ENCODE assay signal across 10 mouse cellular contexts in genomic region chrX:153037972-153038744, GRCm38 (mm10). TPM values are rescaled to one million over a fixed set of nuclear protein-coding genes. Genes with fewer than 3 reads are reported as not detected.
DNase-seq lines count a peak whose midpoint lies in the region; ATAC-seq and TF ChIP-seq lines count a peak whose summit lies in the region.
"Not testable (repeated sequence)": the region's sequence is repeated elsewhere in the genome, so short reads cannot be mapped to it uniquely, and the experiment has no call there.
"Had no signal": no experiment of that assay in that cellular context is flagged by ENCODE, and none has a peak within 500 bp of the region (broad histone marks: within the 10 kb centered on the region; RNA-seq: fewer than 3 reads in every experiment).

No protein-coding gene starts in this region.

- H3K27ac ChIP-seq in forebrain, embryonic 12.5 days, result peak overlapping the region; percentile 96
- H3K27ac ChIP-seq in heart, embryonic 13.5 days (replicated peaks), result peak overlapping the region; percentile 83
- H3K27ac ChIP-seq in hindbrain, embryonic 16.5 days (ENCODE audit: low read depth, low read length), result peak overlapping the region; percentile 87
- peak overlapping the region; percentile 92 for H3K27ac ChIP-seq in layer of hippocampus, adult 2 months
- not testable (repeated sequence) for H3K27ac ChIP-seq in liver, embryonic 15.5 days (replicated peaks); stomach, embryonic 14.5 days (ENCODE audit: low read length)
- peak overlapping the region; percentile 96 for H3K27ac ChIP-seq in midbrain, embryonic 13.5 days

- DNase-seq in layer of hippocampus, adult 2 months (ENCODE audit: low spot score in 2 of 2), result not testable (repeated sequence)

- peaks cover 13% of the 10 kb centered on the region for H3K27me3 ChIP-seq in forebrain, embryonic 12.5 days
- H3K27me3 ChIP-seq in heart, embryonic 13.5 days (replicated peaks); hindbrain, embryonic 16.5 days (replicated peaks; ENCODE audit: control insufficient read depth, insufficient read depth, low read length); midbrain, embryonic 13.5 days; stomach, embryonic 14.5 days (ENCODE audit: control insufficient read depth, insufficient read depth, low read length): not testable (repeated sequence)
- peaks cover 24% of the 10 kb centered on the region for H3K27me3 ChIP-seq in liver, embryonic 15.5 days

- H3K4me1 ChIP-seq in forebrain, embryonic 12.5 days; heart, embryonic 13.5 days; hindbrain, embryonic 16.5 days (ENCODE audit: control insufficient read depth, insufficient read depth, low read depth, low read length); liver, embryonic 15.5 days (replicated peaks); stomach, embryonic 14.5 days (ENCODE audit: control insufficient read depth, insufficient read depth, low read length): not testable (repeated sequence)
- peaks cover 15% of the 10 kb centered on the region; the same call in 1 of the 2 replicates for H3K4me1 ChIP-seq in midbrain, embryonic 13.5 days (replicated peaks)

- 13% methylated on average over 7 of the region's 22 CpGs for WGBS in forebrain, embryonic 12.5 days
- WGBS in heart, embryonic 13.5 days, result 24% methylated on average over 7 of the region's 22 CpGs
- WGBS in hindbrain, embryonic 16.5 days, result 22% methylated on average over 6 of the region's 22 CpGs
- 20% methylated on average over 4 of the region's 22 CpGs for WGBS in liver, embryonic 15.5 days (ENCODE audit: insufficient replicate concordance)
- WGBS in midbrain, embryonic 13.5 days, result 35% methylated on average over 7 of the region's 22 CpGs
- WGBS in stomach, embryonic 14.5 days, result 32% methylated on average over 6 of the region's 22 CpGs

- not testable (repeated sequence) for H3K9ac ChIP-seq in forebrain, embryonic 12.5 days; heart, embryonic 13.5 days; hindbrain, embryonic 16.5 days (ENCODE audit: low read depth, low read length); liver, embryonic 15.5 days; midbrain, embryonic 13.5 days (replicated peaks); stomach, embryonic 14.5 days (replicated peaks; ENCODE audit: low read depth, low read length)

- H3K4me2 ChIP-seq in forebrain, embryonic 12.5 days, result peak overlapping the region; percentile 55
- H3K4me2 ChIP-seq in heart, embryonic 13.5 days, result peak overlapping the region; percentile 71
- peak overlapping the region; percentile 49 for H3K4me2 ChIP-seq in hindbrain, embryonic 16.5 days (ENCODE audit: low read length)
- peak overlapping the region; percentile 41 for H3K4me2 ChIP-seq in liver, embryonic 15.5 days
- H3K4me2 ChIP-seq in midbrain, embryonic 13.5 days (replicated peaks), result peak overlapping the region; percentile 63
- peak overlapping the region; percentile 55 for H3K4me2 ChIP-seq in stomach, embryonic 14.5 days (replicated peaks; ENCODE audit: low read depth, low read length)

- peak; percentile 37; the same call in 1 of the 2 replicates for ATAC-seq in cerebellum, adult (ENCODE audit: insufficient number of reproducible peaks, low FRiP score, low TSS enrichment)
- ATAC-seq in forebrain, embryonic 12.5 days (ENCODE audit: low FRiP score), result peak; percentile 94
- not testable (repeated sequence) for ATAC-seq in heart, embryonic 13.5 days (ENCODE audit: extremely low read depth, insufficient number of reproducible peaks, low FRiP score, low TSS enrichment)
- ATAC-seq in hindbrain, embryonic 16.5 days, result peak; percentile 93
- peak; percentile 22 for ATAC-seq in liver, embryonic 15.5 days (ENCODE audit: insufficient read depth)
- ATAC-seq in midbrain, embryonic 13.5 days, result peak; percentile 97
- peak; percentile 71 for ATAC-seq in stomach, embryonic 14.5 days (ENCODE audit: insufficient number of reproducible peaks, insufficient read depth, low FRiP score, low read depth)

- not testable (repeated sequence) for H3K36me3 ChIP-seq in forebrain, embryonic 12.5 days (replicated peaks); heart, embryonic 13.5 days; hindbrain, embryonic 16.5 days (ENCODE audit: control insufficient read depth, insufficient read depth, low read length); liver, embryonic 15.5 days (replicated peaks); midbrain, embryonic 13.5 days; stomach, embryonic 14.5 days (ENCODE audit: control insufficient read depth, insufficient read depth, low read length)

- H3K4me3 ChIP-seq in forebrain, embryonic 12.5 days (replicated peaks), result peak overlapping the region; percentile 55
- H3K4me3 ChIP-seq in heart, embryonic 13.5 days, result peak overlapping the region; percentile 65
- peak overlapping the region; percentile 51 for H3K4me3 ChIP-seq in hindbrain, embryonic 16.5 days (ENCODE audit: low read length)
- peak overlapping the region; percentile 67 for H3K4me3 ChIP-seq in layer of hippocampus, adult 2 months
- H3K4me3 ChIP-seq in liver, embryonic 15.5 days (replicated peaks), result not testable (repeated sequence)
- H3K4me3 ChIP-seq in midbrain, embryonic 13.5 days (replicated peaks), result peak overlapping the region; percentile 64
- peak overlapping the region; percentile 47 for H3K4me3 ChIP-seq in stomach, embryonic 14.5 days (ENCODE audit: low read depth, low read length)

- not testable (repeated sequence) for TF ChIP-seq CTCF in layer of hippocampus, adult 2 months (conservative IDR thresholded peaks at IDR 0.05)

- not testable (repeated sequence) for H3K9me3 ChIP-seq in forebrain, embryonic 12.5 days; heart, embryonic 13.5 days; hindbrain, embryonic 16.5 days (ENCODE audit: control insufficient read depth, low read length); liver, embryonic 15.5 days (replicated peaks); midbrain, embryonic 13.5 days; stomach, embryonic 14.5 days (ENCODE audit: control insufficient read depth, low read depth, low read length)

RNA-seq across cellular contexts. Expression of gene Mageh1, which starts 0.8 kb away (rescaled TPM):
- 86.0 and 92.4 TPM in 2 replicates for polyA plus RNA-seq in forebrain, embryonic 12.5 days (2016; fragmentation: Nextera tagmentation; extraction: Ambion mirVana)
- polyA plus RNA-seq in heart, embryonic 13.5 days (2015; fragmentation: Nextera tagmentation; extraction: Ambion mirVana), result 33.2 and 34.1 TPM in 2 replicates
- polyA plus RNA-seq in hindbrain, embryonic 16.5 days (2015; fragmentation: Nextera tagmentation; extraction: Ambion mirVana), result 116 and 128 TPM in 2 replicates
- total RNA-seq in layer of hippocampus, adult 2 months (2021), result 10 to 100 TPM; 53.2 to 53.6 TPM
- polyA plus RNA-seq in liver, embryonic 15.5 days (2015; fragmentation: Nextera tagmentation; extraction: Ambion mirVana), result 6.1 and 6.6 TPM in 2 replicates
- 137 and 155 TPM in 2 replicates for polyA plus RNA-seq in midbrain, embryonic 13.5 days (2015; fragmentation: Nextera tagmentation; extraction: Ambion mirVana)
- polyA plus RNA-seq in stomach, embryonic 14.5 days (2014; fragmentation: Nextera tagmentation; extraction: Ambion mirVana), result 45.5 and 53.0 TPM in 2 replicates

RNA-seq across cellular contexts. Expression of gene Usp51, which starts 31.9 kb away (rescaled TPM):
- polyA plus RNA-seq in forebrain, embryonic 12.5 days (2016; fragmentation: Nextera tagmentation; extraction: Ambion mirVana), result 3.3 and 5.1 TPM in 2 replicates
- polyA plus RNA-seq in heart, embryonic 13.5 days (2015; fragmentation: Nextera tagmentation; extraction: Ambion mirVana), result 0.66 and 0.88 TPM in 2 replicates
- polyA plus RNA-seq in hindbrain, embryonic 16.5 days (2015; fragmentation: Nextera tagmentation; extraction: Ambion mirVana), result 2.8 and 3.1 TPM in 2 replicates
- 1 to 10 TPM; 2.5 to 2.7 TPM for total RNA-seq in layer of hippocampus, adult 2 months (2021)
- polyA plus RNA-seq in liver, embryonic 15.5 days (2015; fragmentation: Nextera tagmentation; extraction: Ambion mirVana), result 0.22 and 0.30 TPM in 2 replicates
- polyA plus RNA-seq in midbrain, embryonic 13.5 days (2015; fragmentation: Nextera tagmentation; extraction: Ambion mirVana), result 2.7 and 3.0 TPM in 2 replicates
- polyA plus RNA-seq in stomach, embryonic 14.5 days (2014; fragmentation: Nextera tagmentation; extraction: Ambion mirVana), result 1.3 and 1.5 TPM in 2 replicates
- total RNA-seq: gastrocnemius, adult 8-10 months had no signal
- polyA plus RNA-seq: C2C12 had no signal
